Mouse (Mus musculus) neural tube, embryonic 13.5 days (tissue): ENCODE measurements around the gene Usf3. TPM values are rescaled to one million over a fixed set of nuclear protein-coding genes. Genes with fewer than 3 reads are reported as not detected.

Source experiments
- polyA plus RNA-seq: library from polyadenylated mRNA; unstranded; fragments of >200 nt; fragmentation: Nextera tagmentation; extraction: Ambion mirVana; gene quantifications from 2 replicates; pipeline ENCODE4 v1.2.1, GENCODE M21; 2015

Usf3 gene
- polyA plus RNA-seq, 1 experiment from 2014 or later = 1.9 TPM

Other genes with a start within 250 kb of the Usf3 start
- gene Qtrt2, start 246.4 kb upstream of the Usf3 start, polyA plus RNA-seq = 19.4 and 22.2 TPM in 2 replicates
- gene Zdhhc23, start 193.5 kb upstream of the Usf3 start, polyA plus RNA-seq = 1.4 and 1.7 TPM in 2 replicates
- 2.3 and 2.8 TPM in 2 replicates for gene Gramd1c, start 109.9 kb upstream of the Usf3 start, polyA plus RNA-seq
- gene Atp6v1a, start 33.5 kb upstream of the Usf3 start, polyA plus RNA-seq = 91.6 and 95.5 TPM in 2 replicates
- gene Naa50, start 33.4 kb upstream of the Usf3 start, polyA plus RNA-seq = 54.8 and 65.1 TPM in 2 replicates
- 3.8 and 4.9 TPM in 2 replicates for gene Sidt1, start 159.9 kb downstream of the Usf3 start, polyA plus RNA-seq
- gene Spice1, start 173.9 kb downstream of the Usf3 start, polyA plus RNA-seq = 12.7 and 15.6 TPM in 2 replicates
- gene Cfap44, start 221.6 kb downstream of the Usf3 start, polyA plus RNA-seq = 1.6 and 1.7 TPM in 2 replicates